Mouse (Mus musculus): Measurements from ENCODE around the gene Serpinf2. TPM values are rescaled to one million over a fixed set of nuclear protein-coding genes. Genes with fewer than 3 reads are reported as not detected.

Serpinf2 gene
- polyA plus RNA-seq (2014; fragmentation: Nextera tagmentation; extraction: Ambion mirVana) = 6.8 and 8.4 TPM in 2 replicates

DNA sequence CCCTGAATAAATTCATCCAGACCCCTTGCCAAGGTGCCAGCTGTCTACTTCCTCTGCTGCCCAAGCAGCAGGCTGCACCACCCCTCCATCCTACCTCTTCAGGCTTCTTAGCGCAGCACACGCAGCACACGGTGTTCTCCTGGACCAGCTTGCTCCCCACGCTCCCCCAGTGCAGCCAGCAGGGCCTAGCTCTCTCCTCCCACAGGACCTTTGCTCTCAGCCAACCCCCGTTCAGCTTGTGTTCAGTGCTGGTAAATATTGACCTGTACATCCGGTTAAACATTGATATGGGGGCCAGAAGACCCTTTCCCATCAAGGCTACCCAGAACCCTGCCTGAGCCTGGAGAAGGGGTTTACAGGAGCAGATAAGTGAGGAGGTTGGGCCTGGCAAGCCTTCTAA is at the start of gene Serpinf2:
TSS of gene Serpinf2 (minus strand) at position 229 of the 400 bp plus-strand sequence.
- Histone ChIP-seq H3K9me3 (ENCODE audit: control insufficient read depth, low read length) (no peaks in the 10 kb centered on the region), H3K4me1 (replicated peaks; ENCODE audit: control insufficient read depth, insufficient read depth, low read length) (no peaks in the 10 kb centered on the region), H3K36me3 (ENCODE audit: control insufficient read depth, insufficient read depth, low read length) (peaks cover 4% of the 10 kb centered on the region; the same call in 1 of the 2 replicates), H3K4me3 (ENCODE audit: low read depth, low read length) (no peak within 1 kb of the TSS), H3K9ac (ENCODE audit: low read length) (no peak within 1 kb of the TSS), H3K27ac (ENCODE audit: low read depth) (no peak within 1 kb of the TSS), H3K4me2 (ENCODE audit: low read length) (no peak within 1 kb of the TSS), H3K27me3 (replicated peaks; ENCODE audit: control insufficient read depth, insufficient read depth, low read length) (no peaks in the 10 kb centered on the region)
- DNase-seq (ENCODE audit: low spot score) (no peak), ATAC-seq (replicated peaks; ENCODE audit: low FRiP score, low TSS enrichment, low read depth) (no peak)
- WGBS = 70% methylated on average over 6 of the region's 6 CpGs

DNA sequence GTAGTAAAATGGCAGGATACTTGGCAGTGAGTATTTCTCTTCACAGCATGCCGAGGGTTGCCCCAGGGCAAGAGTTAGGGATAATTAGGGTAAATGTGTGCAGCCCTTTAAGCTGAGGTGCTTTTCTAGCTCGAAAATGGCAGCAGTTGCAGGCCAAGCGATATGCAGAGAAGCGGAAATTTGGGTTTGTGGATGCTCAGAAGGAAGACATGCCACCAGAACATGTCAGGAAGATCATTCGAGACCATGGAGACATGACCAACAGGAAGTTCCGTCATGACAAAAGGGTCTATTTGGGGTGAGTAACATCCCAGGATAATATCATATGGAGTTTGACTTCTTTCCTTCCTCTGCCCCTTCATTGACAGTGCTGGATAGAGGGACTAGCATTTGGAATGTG is 48.1 kb upstream of the Serpinf2 start:
- H3K4me3 ChIP-seq (ENCODE audit: low read depth, low read length) = peak overlapping the region; percentile 100
- peaks cover 11% of the 10 kb centered on the region for H3K4me1 ChIP-seq (replicated peaks; ENCODE audit: control insufficient read depth, insufficient read depth, low read length)
- WGBS = 46% methylated on average over 6 of the region's 6 CpGs
- peaks cover 45% of the 10 kb centered on the region for H3K36me3 ChIP-seq (ENCODE audit: control insufficient read depth, insufficient read depth, low read length)
- no peak overlapping the region for H3K27ac ChIP-seq (ENCODE audit: low read depth)
- H3K9me3 ChIP-seq (ENCODE audit: control insufficient read depth, low read length) = no peaks in the 10 kb centered on the region
- H3K9ac ChIP-seq (ENCODE audit: low read length) = peak overlapping the region; percentile 99
- ATAC-seq (replicated peaks; ENCODE audit: low FRiP score, low TSS enrichment, low read depth) (no peak), DNase-seq (ENCODE audit: low spot score) (no peak)
- peak overlapping the region; percentile 94 for H3K4me2 ChIP-seq (ENCODE audit: low read length)
- H3K27me3 ChIP-seq (replicated peaks; ENCODE audit: control insufficient read depth, insufficient read depth, low read length) = no peaks in the 10 kb centered on the region

GRCm38 (mm10) chr11:75486601-75487285 is 47.4 kb upstream of the Serpinf2 start, which contains the start of gene Prpf8:
Gene Prpf8 (plus strand): TSS chr11:75486816.
- peak; percentile 98 for ATAC-seq (replicated peaks; ENCODE audit: low FRiP score, low TSS enrichment, low read depth)
- under 1% methylated on average over 52 of the region's 52 CpGs for WGBS
- no peaks in the 10 kb centered on the region for H3K27me3 ChIP-seq (replicated peaks; ENCODE audit: control insufficient read depth, insufficient read depth, low read length)

DNA sequence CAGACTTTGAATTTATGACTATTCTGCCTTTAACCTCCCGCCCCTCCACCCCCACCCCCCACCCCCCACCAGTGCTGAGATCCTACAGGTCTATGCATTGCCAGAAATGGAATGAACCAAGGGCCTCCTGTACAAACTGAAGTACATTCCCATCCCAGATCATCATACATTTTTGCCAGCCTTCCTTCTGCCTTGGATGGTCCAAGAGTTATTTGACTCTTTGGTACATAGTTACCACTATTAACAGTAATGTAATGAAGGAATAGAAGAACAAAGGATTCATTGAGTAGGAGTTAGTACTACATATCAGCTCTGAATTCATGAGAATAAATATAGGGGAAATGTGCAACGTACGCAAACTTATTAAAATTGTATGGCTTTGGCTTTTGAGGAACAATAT is 46.8 kb upstream of the Serpinf2 start:
- no peaks in the 10 kb centered on the region for H3K9me3 ChIP-seq (ENCODE audit: control insufficient read depth, low read length)
- DNase-seq (ENCODE audit: low spot score) (no peak), ATAC-seq (replicated peaks; ENCODE audit: low FRiP score, low TSS enrichment, low read depth) (peak; percentile 38)
- H3K4me2 ChIP-seq (ENCODE audit: low read length) = peak overlapping the region; percentile 52
- no peaks in the 10 kb centered on the region for H3K27me3 ChIP-seq (replicated peaks; ENCODE audit: control insufficient read depth, insufficient read depth, low read length)
- H3K27ac ChIP-seq (ENCODE audit: low read depth) = no peak overlapping the region
- 13% methylated on average over 3 of the region's 3 CpGs for WGBS
- H3K36me3 ChIP-seq (ENCODE audit: control insufficient read depth, insufficient read depth, low read length) = peaks cover 32% of the 10 kb centered on the region
- H3K4me3 ChIP-seq (ENCODE audit: low read depth, low read length) = peak overlapping the region; percentile 100
- no peak overlapping the region for H3K9ac ChIP-seq (ENCODE audit: low read length)
- H3K4me1 ChIP-seq (replicated peaks; ENCODE audit: control insufficient read depth, insufficient read depth, low read length) = peaks cover 11% of the 10 kb centered on the region

More at GRCm38 (mm10) chr11:75486601-75487285, 47.4 kb upstream of the Serpinf2 start, which contains the start of gene Prpf8:
- H3K9ac ChIP-seq (ENCODE audit: low read length) = peak within 1 kb of the TSS; percentile 99
- peak within 1 kb of the TSS; percentile 100 for H3K4me3 ChIP-seq (ENCODE audit: low read depth, low read length)
- H3K27ac ChIP-seq (ENCODE audit: low read depth) = peak within 1 kb of the TSS; percentile 76
- no peaks in the 10 kb centered on the region for H3K9me3 ChIP-seq (ENCODE audit: control insufficient read depth, low read length)
- H3K36me3 ChIP-seq (ENCODE audit: control insufficient read depth, insufficient read depth, low read length) = peaks cover 37% of the 10 kb centered on the region
- peak; percentile 96 for DNase-seq (ENCODE audit: low spot score)
- peak within 1 kb of the TSS; percentile 94 for H3K4me2 ChIP-seq (ENCODE audit: low read length)
- peaks cover 11% of the 10 kb centered on the region for H3K4me1 ChIP-seq (replicated peaks; ENCODE audit: control insufficient read depth, insufficient read depth, low read length)

GRCm38 (mm10) chr11:75473376-75473775 is 34.0 kb upstream of the Serpinf2 start:
- Histone ChIP-seq H3K4me2 (ENCODE audit: low read length) (no peak overlapping the region), H3K4me1 (replicated peaks; ENCODE audit: control insufficient read depth, insufficient read depth, low read length) (0 out of 2 replicates have a peak, but pooled peaks cover 3% of the 10 kb centered on the region), H3K27me3 (replicated peaks; ENCODE audit: control insufficient read depth, insufficient read depth, low read length) (no peaks in the 10 kb centered on the region), H3K36me3 (ENCODE audit: control insufficient read depth, insufficient read depth, low read length) (no peaks in the 10 kb centered on the region), H3K4me3 (ENCODE audit: low read depth, low read length) (no peak overlapping the region), H3K27ac (ENCODE audit: low read depth) (no peak overlapping the region), H3K9me3 (ENCODE audit: control insufficient read depth, low read length) (no peaks in the 10 kb centered on the region), H3K9ac (ENCODE audit: low read length) (no peak overlapping the region)
- ATAC-seq (replicated peaks; ENCODE audit: low FRiP score, low TSS enrichment, low read depth) (no peak), DNase-seq (ENCODE audit: low spot score) (no peak)
- WGBS = 69% methylated on average over 7 of the region's 7 CpGs

DNA sequence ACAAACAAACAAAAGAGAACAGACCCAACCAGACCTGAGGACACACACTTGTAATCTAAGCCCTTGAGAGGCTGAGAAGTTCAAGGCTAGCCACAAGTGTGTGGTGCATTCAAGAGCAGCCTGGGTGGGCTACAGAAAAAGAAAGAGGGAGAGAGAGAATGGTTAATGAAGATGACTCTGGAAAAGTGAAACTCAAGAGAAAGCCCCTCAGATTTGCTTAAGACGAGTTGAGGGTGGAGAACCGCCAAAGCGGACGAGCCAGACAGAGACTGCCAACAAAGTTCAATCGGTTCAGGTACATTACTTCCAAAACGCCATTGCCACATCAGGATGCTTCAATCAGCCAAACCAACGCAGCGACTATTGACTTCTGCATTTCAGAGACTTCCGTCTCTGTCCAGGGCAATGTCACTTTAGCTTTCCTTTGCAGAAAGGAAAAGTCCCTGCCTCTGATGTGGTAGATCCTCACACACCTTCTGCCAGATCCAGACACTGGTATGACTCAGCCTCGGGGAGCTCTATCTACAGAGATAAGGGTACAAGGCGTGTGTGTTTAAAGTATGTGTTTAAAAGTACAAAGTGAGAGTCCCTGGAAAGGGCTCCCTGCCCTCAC is 33.2 kb upstream of the Serpinf2 start:
- Histone ChIP-seq H3K27ac (ENCODE audit: low read depth) (no peak overlapping the region), H3K9ac (ENCODE audit: low read length) (no peak overlapping the region), H3K36me3 (ENCODE audit: control insufficient read depth, insufficient read depth, low read length) (no peaks in the 10 kb centered on the region), H3K4me3 (ENCODE audit: low read depth, low read length) (no peak overlapping the region), H3K4me1 (replicated peaks; ENCODE audit: control insufficient read depth, insufficient read depth, low read length) (0 out of 2 replicates have a peak, but pooled peaks cover 5% of the 10 kb centered on the region), H3K27me3 (replicated peaks; ENCODE audit: control insufficient read depth, insufficient read depth, low read length) (no peaks in the 10 kb centered on the region), H3K9me3 (ENCODE audit: control insufficient read depth, low read length) (no peaks in the 10 kb centered on the region), H3K4me2 (ENCODE audit: low read length) (no peak overlapping the region)
- 78% methylated on average over 11 of the region's 11 CpGs for WGBS
- DNase-seq (ENCODE audit: low spot score) (no peak), ATAC-seq (replicated peaks; ENCODE audit: low FRiP score, low TSS enrichment, low read depth) (no peak)

DNA sequence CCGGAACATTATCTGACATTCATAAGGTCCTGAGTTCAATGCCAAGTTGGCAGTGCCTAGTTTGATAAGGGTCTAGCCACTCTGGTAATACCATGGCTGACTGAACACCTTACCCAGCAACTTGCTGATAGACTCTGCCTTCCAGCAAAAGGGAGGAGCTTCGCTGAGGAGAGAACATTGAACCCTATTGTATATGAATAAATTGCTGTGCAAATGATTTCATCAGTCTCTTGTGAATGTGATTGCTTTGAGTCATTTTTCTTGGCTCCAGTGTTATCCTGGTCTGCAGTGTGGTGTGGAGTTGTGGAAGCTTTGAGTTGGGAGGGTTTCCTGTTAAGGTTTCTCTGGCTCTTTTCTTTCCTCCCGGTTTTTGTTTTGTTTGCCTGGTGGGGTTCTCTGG is 31.3 kb upstream of the Serpinf2 start:
- DNase-seq (ENCODE audit: low spot score) (no peak), ATAC-seq (replicated peaks; ENCODE audit: low FRiP score, low TSS enrichment, low read depth) (no peak)
- no peaks in the 10 kb centered on the region for H3K27me3 ChIP-seq (replicated peaks; ENCODE audit: control insufficient read depth, insufficient read depth, low read length)
- H3K4me2 ChIP-seq (ENCODE audit: low read length) = no peak overlapping the region
- 0 out of 2 replicates have a peak, but pooled peaks cover 3% of the 10 kb centered on the region for H3K9me3 ChIP-seq (ENCODE audit: control insufficient read depth, low read length)
- WGBS = 84% methylated on average over 3 of the region's 3 CpGs
- no peak overlapping the region for H3K9ac ChIP-seq (ENCODE audit: low read length)
- H3K4me1 ChIP-seq (replicated peaks; ENCODE audit: control insufficient read depth, insufficient read depth, low read length) = 0 out of 2 replicates have a peak, but pooled peaks cover 8% of the 10 kb centered on the region
- no peak overlapping the region for H3K4me3 ChIP-seq (ENCODE audit: low read depth, low read length)
- no peak overlapping the region for H3K27ac ChIP-seq (ENCODE audit: low read depth)
- 0 out of 2 replicates have a peak, but pooled peaks cover 1% of the 10 kb centered on the region for H3K36me3 ChIP-seq (ENCODE audit: control insufficient read depth, insufficient read depth, low read length)

- no peaks in the 10 kb centered on the region for H3K27me3 ChIP-seq (replicated peaks; ENCODE audit: control insufficient read depth, insufficient read depth, low read length)
- 90% methylated on average over 4 of the region's 4 CpGs for WGBS
- no peak for ATAC-seq (replicated peaks; ENCODE audit: low FRiP score, low TSS enrichment, low read depth)
- no peak overlapping the region for H3K9ac ChIP-seq (ENCODE audit: low read length)
- H3K4me3 ChIP-seq (ENCODE audit: low read depth, low read length) = no peak overlapping the region
- 0 out of 2 replicates have a peak, but pooled peaks cover 3% of the 10 kb centered on the region for H3K9me3 ChIP-seq (ENCODE audit: control insufficient read depth, low read length)
- no peak overlapping the region for H3K4me2 ChIP-seq (ENCODE audit: low read length)
- DNase-seq (ENCODE audit: low spot score) = no peak
- H3K4me1 ChIP-seq (replicated peaks; ENCODE audit: control insufficient read depth, insufficient read depth, low read length) = 0 out of 2 replicates have a peak, but pooled peaks cover 8% of the 10 kb centered on the region
- no peak overlapping the region for H3K27ac ChIP-seq (ENCODE audit: low read depth)
- 0 out of 2 replicates have a peak, but pooled peaks cover 5% of the 10 kb centered on the region for H3K36me3 ChIP-seq (ENCODE audit: control insufficient read depth, insufficient read depth, low read length)
Observed at GRCm38 (mm10) chr11:75469261-75469660, 29.9 kb upstream of the Serpinf2 start.
